Mouse (Mus musculus) liver, adult (tissue): ENCODE measurements at regions not wholly inside any gene's neighbourhood (a gene's known extent, or its start where the extent isn't known, plus 50 kb on each side); places are given as distances from the start of the nearest gene placed in this dataset.

ENCODE experiments used
- GATA4 ChIP-seq: IDR thresholded peaks from 2 replicates; pipeline ENCODE4 v1.6.1; 2014; ENCODE audit warnings: mild to moderate bottlenecking, low read length; ENCODE audit not compliant: insufficient replicate concordance

DNA sequence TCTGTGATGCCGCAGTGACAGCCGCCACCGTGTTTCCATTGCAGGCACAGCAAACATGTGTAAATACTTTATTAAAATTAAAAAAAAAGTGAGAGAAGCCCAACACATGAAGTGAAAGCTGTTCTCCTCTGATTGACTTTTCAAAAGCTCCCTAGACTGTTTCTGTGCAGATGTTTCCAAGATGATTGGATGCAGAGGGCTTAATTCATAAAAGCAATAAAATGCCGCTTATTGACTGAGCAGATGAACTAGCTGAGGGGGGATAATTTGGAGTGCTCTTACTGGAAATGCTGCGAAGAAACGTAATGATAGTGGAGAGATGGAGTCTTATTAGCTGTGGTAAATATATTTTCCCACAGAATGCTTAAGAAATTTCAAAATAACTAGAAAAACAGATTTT lies 170.4 kb downstream of the Rnf144a start:
- no peak for TF ChIP-seq GATA4

DNA sequence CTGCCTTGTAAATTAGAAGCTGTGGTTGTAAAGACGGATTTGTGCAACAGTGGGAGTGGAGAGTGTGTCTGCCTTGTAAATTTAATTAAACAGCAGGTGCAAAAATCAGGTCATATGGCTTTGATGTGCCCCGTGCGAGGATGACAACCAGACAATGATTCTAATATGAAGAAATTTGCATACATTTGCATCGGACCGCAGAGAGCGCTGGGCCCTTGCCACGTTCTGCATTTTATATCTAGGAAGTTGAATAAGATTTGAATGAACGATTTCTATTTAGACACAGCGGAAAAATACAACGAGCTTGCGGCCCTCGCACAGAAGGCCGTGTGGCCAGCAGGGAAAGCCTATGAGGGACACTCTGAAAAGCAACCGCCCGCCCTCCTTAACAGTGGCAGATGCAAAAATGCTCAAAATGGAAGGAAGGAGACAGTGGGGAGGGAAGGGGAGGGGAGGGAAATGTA lies 187.5 kb downstream of the Rnf144a start:
- TF ChIP-seq GATA4 = no peak

DNA sequence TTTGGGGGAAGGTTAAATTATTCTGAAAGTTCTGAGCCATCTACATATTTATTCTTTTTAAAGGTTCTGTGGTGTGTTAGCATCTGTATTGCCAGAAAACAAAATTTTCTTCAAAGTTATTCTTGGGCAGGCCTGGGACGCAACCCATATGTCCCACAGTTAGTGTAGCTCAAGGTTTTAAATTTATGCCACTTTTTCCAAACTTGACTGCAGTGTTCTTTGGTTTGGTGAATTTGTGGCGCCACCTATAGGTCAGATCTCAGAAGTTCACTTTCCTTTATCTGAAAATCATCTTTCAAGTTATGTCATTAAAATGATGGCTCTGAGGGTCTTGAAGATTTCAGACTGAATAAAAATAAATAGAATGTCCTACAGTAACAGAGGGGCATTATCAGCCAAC lies 188.7 kb downstream of the Rnf144a start:
- no peak for TF ChIP-seq GATA4

DNA sequence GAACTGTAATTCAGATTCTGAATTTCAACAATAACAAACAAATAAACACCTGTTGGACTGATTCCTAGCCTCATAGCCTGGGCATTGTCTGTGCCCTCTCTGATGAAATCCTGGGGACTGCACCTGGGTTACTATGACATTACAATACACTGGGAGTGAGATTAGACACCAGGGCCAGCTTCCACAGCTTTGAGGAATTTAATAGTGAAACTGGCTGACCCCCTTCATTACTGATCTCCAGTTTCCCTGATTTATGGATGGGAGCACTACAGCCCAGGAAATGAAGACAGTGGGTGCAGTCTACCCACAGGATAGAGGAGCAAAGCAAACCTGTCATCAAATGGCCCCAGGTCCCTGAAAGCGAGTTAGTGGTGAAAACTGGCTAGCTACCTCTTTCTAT lies 202.6 kb downstream of the Rnf144a start:
- TF ChIP-seq GATA4 = no peak

DNA sequence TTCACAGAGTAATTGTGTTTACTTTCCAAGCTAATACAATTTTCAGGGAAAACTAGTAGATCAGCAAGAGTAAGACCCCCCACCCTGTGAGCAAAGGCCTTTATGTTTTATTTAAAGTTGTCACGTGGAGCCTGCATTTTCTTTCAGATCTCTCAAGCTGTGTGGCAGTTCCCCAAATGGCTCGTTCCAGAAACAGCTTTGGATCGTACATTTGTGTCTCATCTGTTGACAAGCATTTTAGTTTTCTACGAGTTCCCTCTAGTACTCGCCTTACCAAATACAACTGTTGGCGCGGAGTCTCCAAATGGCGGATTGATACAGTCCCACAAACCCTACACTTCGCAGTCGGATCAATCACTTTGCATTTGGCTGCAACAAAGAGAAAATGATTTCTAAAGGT lies 203.6 kb downstream of the Rnf144a start:
- TF ChIP-seq GATA4 = no peak

DNA sequence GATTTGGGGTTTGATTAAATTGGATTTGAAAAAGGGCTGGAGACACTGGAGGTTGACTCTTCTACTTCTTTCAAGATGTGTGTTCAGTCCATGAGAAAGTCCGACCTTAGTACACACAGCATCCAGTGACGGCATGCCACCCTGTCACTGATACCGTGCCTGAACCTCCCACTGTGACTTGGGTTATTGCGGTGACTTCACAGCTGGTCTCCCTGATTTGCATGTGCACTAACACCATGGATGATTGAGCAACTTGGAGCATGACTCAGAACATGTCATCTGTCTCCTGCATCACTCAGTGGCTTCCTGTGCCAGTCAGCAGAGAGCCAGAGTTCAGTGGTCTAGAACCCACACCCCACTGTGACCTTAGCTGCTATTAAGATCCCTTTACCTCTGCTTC lies 208.3 kb downstream of the Rnf144a start:
- no peak for TF ChIP-seq GATA4

DNA sequence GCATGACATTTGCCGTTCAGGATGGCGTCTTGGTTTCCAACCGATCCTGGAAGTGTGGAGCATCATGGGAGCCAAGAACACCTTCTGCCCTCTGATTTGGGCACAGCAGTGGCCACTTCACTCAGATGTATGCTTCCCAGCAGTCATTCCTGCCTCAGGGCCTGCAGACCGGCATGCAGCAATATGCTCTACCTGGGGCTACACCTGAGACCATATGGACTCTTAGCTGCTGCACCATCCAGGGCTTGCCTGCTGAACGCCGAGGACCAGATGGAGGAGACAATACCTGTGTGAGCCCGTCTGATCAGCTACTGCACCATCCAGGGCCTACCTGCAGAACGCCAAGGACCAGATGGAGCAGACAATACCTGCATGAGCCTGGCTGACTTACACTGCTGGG lies 209.0 kb downstream of the Rnf144a start:
- TF ChIP-seq GATA4 = no peak

DNA sequence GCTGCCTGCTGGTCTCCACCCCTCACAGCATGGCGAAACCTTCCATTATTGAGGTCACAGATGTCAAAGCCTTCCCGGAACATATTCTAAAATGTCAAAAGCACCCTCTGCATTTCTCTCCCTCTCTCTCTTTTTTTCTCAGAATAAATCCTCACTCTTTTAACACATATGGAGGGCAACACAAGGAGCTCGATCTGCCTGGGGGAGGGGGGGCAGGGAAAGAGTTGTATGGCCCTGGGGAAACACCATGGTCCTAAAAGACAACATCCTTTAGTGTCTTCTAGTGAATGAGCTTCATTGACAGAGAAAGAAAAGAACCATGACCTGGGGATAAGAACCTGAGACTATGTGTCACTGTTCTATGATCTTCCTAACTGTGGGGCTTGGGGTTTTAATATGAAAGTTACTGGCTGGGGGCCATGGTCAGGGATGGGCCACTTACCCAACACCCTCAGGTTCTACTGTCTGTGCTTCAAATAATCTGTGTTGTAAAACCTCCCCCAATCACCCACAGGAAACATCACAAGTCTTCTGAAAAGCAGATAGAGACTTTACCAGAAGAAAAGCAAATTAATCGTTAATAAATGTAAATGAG lies 223.0 kb downstream of the Rnf144a start:
- no peak for TF ChIP-seq GATA4

DNA sequence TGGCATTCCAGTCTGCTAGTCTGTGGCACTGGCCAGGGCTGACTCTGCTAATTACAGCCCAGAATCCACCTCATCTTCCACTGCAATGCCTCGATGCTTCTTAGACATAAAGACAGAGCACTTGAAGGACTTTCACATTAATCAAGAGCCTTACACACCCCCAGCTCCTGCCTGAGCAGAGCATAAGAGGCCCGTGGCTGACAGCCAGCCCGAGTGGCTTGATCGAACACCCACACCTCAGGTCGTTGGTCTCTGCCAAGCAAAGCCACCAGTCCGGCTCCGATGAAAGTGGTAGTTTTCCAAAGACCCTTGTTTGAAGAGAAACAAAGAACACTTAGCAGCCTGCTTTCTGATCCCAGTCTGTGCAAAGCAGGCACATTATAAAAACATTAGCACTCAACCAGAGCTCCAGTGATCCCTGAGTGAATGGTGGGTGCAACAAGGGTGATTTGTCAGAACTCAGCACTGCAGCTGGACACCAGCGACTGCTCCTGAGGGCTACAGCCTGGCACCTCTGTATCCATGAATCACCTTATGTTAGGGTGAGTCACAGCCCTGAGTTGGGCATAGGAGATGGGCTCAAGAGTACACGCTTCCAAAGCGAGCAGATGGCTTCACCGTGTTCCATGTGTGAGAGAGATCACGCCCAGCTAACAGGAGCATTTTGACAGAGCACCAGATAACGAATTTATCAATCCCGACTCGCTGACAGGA lies 223.6 kb downstream of the Rnf144a start:
- TF ChIP-seq GATA4 = no peak

DNA sequence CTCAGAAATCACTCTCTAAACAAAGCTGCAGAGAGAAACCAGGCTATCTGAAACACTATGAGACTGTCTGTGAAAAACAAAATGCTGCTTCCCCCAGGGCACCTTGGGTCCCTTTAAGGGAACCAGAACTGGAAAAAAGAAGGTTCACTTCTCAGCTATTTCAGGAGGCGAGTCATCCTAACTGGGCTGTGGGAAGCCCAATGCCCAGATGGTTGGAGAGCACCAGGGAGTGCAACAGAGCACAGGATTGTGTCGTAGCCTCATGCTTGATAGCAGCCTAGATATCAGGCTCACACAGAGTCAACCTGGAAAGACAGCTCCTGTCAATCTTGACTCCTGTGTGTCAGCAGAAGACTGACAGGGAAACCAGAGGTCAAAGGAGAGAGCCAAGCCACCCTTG lies 226.1 kb downstream of the Rnf144a start:
- no peak for TF ChIP-seq GATA4

DNA sequence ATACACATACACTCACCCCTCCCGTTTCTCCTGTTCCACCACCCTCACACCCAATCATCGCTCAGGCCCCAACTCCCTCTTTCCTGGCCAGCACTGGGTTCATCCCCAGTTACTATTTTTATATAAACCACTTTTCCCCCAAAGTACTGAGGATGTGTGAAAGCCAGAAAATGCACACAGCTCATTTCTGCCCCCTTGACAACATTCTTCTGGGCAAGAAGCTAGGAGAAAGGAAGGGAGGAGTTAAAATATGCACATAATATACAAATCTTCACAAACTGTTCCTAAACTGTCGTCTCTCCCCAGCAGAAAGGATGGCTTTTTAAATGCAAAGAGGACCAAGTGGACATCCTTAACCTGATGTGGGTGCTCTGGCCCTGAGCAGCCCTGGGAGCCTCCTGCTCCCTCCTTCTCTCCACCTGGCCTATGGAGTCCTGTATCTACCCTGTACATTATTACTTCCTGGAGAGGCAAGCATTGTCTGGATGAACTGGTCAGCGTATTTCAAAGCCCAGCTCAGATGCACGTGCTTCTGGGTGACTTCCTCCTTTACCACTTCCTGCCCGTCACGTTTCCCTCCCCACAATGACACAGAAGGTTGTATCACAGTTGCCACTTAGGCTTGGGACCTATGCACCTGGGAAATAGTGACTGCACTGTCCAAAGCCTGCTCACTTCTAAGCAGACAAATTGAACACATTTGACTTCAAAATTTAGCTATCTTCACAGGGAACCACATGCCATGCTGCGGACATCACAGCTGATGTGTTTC lies 227.8 kb downstream of the Rnf144a start:
- no peak for TF ChIP-seq GATA4

DNA sequence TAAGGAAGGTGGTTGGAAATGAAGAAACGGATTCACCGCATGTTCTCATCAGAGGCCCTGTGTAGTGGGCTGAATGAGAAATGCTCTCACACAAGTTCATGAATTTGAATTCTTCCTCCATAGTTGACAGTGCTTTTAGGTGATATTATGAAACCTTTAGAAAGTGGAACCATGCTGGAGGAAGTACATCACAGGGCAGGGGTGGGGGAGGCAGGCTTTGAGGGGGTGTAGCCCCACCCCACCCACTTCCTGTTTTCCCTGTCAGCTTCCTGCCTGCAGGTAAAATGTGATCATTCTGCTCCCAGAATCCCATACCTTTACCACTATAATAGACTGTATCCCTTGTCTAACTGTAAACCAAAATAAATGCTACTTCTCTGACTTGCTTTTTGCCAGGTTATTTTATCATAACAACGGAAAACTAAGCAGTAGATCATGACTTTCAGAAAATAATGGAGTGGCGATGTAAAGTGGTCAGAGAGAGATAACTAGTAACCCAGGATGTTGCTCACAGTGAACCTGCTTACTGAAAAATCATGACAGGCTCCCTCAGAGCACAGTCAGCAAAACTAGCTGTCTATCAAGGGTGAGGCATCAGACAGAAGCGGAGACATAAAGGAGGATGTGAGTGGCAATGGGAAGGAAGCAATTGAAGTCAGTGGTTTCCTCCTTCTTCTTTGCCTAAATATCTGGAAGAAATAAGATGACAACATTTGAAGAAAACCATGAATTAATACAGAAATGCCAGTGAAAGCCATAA lies 230.2 kb downstream of the Rnf144a start:
- TF ChIP-seq GATA4 = no peak

DNA sequence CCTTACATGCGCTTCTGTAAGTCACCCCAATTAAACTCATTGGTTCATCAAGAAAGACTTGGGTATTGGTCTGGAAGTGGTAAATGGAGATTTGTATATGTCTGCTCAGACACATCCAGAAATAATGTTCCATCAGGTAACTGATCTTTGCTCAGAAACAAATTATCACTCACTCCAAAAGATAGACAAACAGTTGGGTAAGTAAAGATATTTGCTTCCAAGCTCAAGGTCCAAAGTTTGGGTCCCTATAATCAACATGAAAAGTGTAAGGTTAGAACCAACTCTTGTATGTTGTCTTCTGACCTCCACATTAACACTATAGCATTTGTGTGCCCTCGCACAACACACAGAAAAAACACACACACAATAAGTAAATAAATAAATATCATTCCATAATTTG lies 232.0 kb downstream of the Rnf144a start:
- no peak for TF ChIP-seq GATA4

DNA sequence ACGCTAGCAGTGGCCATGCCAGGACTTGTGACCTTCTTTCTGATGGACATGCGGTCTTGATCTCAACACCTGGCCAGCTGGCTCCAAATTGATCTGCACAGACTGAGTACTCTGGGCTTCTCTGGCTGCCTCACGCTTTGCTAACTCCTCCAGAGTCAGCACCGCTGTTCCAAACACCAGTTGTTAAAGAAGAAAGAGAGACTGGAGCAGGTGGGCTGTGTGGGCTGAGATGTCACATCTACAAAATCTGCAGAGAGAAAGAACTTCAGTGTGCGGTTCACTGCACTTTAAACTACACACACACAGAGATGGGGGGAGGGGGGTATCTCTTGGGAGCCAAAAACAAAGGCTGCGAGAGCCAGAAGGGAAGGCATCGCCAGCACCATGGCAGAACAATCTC lies 234.2 kb downstream of the Rnf144a start:
- TF ChIP-seq GATA4 = no peak

DNA sequence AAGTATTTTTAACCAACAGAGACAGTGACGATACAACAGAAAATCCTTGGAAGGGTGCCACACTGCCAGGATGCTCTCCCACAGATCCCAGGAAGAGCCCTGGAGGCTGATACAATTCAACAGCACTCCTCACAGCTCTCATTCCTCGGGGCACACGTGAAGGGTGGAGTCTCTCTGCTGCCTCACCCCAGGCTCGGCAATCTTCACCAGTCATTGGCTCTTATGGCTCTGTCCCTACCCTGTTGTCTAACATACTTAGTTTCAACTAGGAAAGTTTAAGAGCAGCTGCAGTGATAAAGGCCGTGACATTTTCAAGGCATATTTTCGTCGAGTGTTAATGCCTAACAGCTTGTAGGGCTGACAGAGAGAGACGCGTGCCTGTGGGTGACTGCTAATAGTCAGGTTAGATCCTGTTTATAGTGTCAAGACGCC lies 238.8 kb downstream of the Rnf144a start:
- TF ChIP-seq GATA4 = no peak

DNA sequence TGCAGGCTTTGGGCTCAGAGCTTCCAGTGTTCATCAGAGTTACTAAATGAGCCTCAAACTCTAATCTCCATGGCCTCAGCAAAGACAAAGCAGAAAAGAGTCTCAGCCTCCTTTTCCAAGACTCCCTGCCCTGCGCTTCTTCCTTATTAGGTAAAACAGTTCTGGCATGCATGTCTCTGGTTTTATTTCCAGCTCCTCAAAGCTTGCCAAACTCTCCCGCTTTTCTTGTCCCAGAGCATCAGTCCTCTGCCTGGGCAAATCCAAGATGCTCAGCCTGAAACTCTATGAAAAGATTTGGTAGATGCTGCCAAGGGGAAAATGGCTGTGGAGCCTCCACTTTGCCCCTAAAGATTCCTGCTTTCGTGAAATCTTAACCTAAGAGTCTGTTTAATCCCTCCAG lies 251.6 kb downstream of the Rnf144a start:
- no peak for TF ChIP-seq GATA4
